Mouse (Mus musculus): ENCODE data around the gene 4933421I07Rik.

DNA sequence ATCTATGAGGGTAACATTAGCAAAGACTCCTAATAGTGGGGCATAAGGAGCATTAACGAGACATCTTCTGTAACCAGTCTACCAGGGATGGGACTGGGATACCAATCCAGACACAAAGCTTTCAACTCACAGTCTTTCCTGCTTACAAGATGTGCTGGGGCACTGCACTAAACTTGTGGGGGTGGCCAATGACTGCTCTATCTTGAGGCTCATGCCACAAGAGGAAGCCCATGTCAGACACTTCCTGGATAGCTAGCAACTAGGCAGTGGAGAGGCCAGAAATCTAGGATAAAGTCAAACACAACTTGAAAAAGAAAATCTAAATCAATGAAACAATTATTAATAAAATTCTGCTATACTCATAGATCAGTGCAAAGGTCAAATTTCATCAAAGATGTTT, 48.3 kb upstream of the 4933421I07Rik start:
- no peak for TF ChIP-seq POLR2A (IDR thresholded peaks at IDR 0.05; ENCODE audit: low read depth, low read length)
- no peak for TF ChIP-seq CTCF (IDR thresholded peaks at IDR 0.05; ENCODE audit: extremely low read depth, insufficient read length, insufficient replicate concordance, low read depth, low read length)
